ENCODE assay signal across 8 mouse cellular contexts in genomic region chr10:39291134-39291746, GRCm38 (mm10).
DNase-seq lines count a peak whose midpoint lies in the region; ATAC-seq and TF ChIP-seq lines count a peak whose summit lies in the region.

No protein-coding gene starts in this region.

- no peaks in the 10 kb centered on the region for H3K9me3 ChIP-seq in liver, embryonic 11.5 days (ENCODE audit: control insufficient read depth, low read length)
- no peaks in the 10 kb centered on the region for H3K9me3 ChIP-seq in embryonic facial prominence, embryonic 15.5 days (replicated peaks)
- peaks cover 4% of the 10 kb centered on the region; the same call in 1 of the 2 replicates for H3K9me3 ChIP-seq in heart, embryonic 12.5 days (replicated peaks)
- no peaks in the 10 kb centered on the region for H3K9me3 ChIP-seq in stomach, embryonic 15.5 days

- H3K4me1 ChIP-seq in liver, embryonic 11.5 days (replicated peaks; ENCODE audit: control insufficient read depth, insufficient read depth, low read length): no peaks in the 10 kb centered on the region
- H3K4me1 ChIP-seq in embryonic facial prominence, embryonic 15.5 days: peaks cover 27% of the 10 kb centered on the region
- H3K4me1 ChIP-seq in heart, embryonic 12.5 days (replicated peaks): peaks cover 12% of the 10 kb centered on the region
- peaks cover 21% of the 10 kb centered on the region for H3K4me1 ChIP-seq in stomach, embryonic 15.5 days

- WGBS in liver, embryonic 11.5 days: 73% methylated on average over 8 of the region's 8 CpGs
- WGBS in embryonic facial prominence, embryonic 15.5 days: 40% methylated on average over 8 of the region's 8 CpGs
- 37% methylated on average over 8 of the region's 8 CpGs for whole genome bisulfite sequencing in heart, embryonic 12.5 days
- 29% methylated on average over 8 of the region's 8 CpGs for WGBS in stomach, embryonic 15.5 days

- ATAC-seq in liver, embryonic 11.5 days (replicated peaks; ENCODE audit: low FRiP score): no peak
- ATAC-seq in embryonic facial prominence, embryonic 15.5 days (ENCODE audit: insufficient number of reproducible peaks, low FRiP score, low TSS enrichment, low read depth): peak; percentile 81
- ATAC-seq in heart, embryonic 12.5 days (ENCODE audit: insufficient number of reproducible peaks, low FRiP score): peak; percentile 36; the same call in 1 of the 2 replicates
- ATAC-seq in stomach, embryonic 15.5 days (ENCODE audit: insufficient read depth, low FRiP score, low read depth): peak; percentile 35; the same call in 1 of the 2 replicates
- ATAC-seq in megakaryocyte, adult 5-6 weeks (ENCODE audit: poor library complexity, severe bottlenecking): no peak

- H3K27ac ChIP-seq in liver, embryonic 11.5 days (ENCODE audit: low read depth, low read length): no peak overlapping the region
- H3K27ac ChIP-seq in embryonic facial prominence, embryonic 15.5 days (replicated peaks): peak overlapping the region; percentile 79
- H3K27ac ChIP-seq in heart, embryonic 12.5 days (ENCODE audit: poor library complexity, severe bottlenecking): no peak overlapping the region
- H3K27ac ChIP-seq in layer of hippocampus, adult 2 months: no peak overlapping the region
- peak overlapping the region; percentile 78 for H3K27ac ChIP-seq in stomach, embryonic 15.5 days

- no peaks in the 10 kb centered on the region for H3K36me3 ChIP-seq in liver, embryonic 11.5 days (ENCODE audit: control insufficient read depth, insufficient read depth, low read length)
- no peaks in the 10 kb centered on the region for H3K36me3 ChIP-seq in embryonic facial prominence, embryonic 15.5 days
- H3K36me3 ChIP-seq in heart, embryonic 12.5 days: no peaks in the 10 kb centered on the region
- H3K36me3 ChIP-seq in stomach, embryonic 15.5 days: no peaks in the 10 kb centered on the region

- peak; percentile 20 for DNase-seq in liver
- DNase-seq in liver, embryonic 11.5 days (ENCODE audit: low spot score): no peak
- DNase-seq in layer of hippocampus, adult 2 months (ENCODE audit: low spot score in 2 of 2): peak; percentile 34 to 43
- peak; percentile 24 for DNase-seq in lung, postnatal 36 days

- no peaks in the 10 kb centered on the region for H3K27me3 ChIP-seq in liver, embryonic 11.5 days (replicated peaks; ENCODE audit: control insufficient read depth, insufficient read depth, low read length)
- no peaks in the 10 kb centered on the region for H3K27me3 ChIP-seq in embryonic facial prominence, embryonic 15.5 days
- no peaks in the 10 kb centered on the region for H3K27me3 ChIP-seq in heart, embryonic 12.5 days (replicated peaks)
- no peaks in the 10 kb centered on the region for H3K27me3 ChIP-seq in stomach, embryonic 15.5 days (replicated peaks)

- no peak for TF ChIP-seq CTCF in layer of hippocampus, adult 2 months (conservative IDR thresholded peaks at IDR 0.05)

- no peak overlapping the region for H3K9ac ChIP-seq in liver, embryonic 11.5 days (ENCODE audit: low read depth, low read length)
- H3K9ac ChIP-seq in embryonic facial prominence, embryonic 15.5 days: no peak overlapping the region
- H3K9ac ChIP-seq in heart, embryonic 12.5 days: no peak overlapping the region
- H3K9ac ChIP-seq in stomach, embryonic 15.5 days: no peak overlapping the region

- no peak overlapping the region for H3K4me2 ChIP-seq in liver, embryonic 11.5 days
- H3K4me2 ChIP-seq in embryonic facial prominence, embryonic 15.5 days (replicated peaks): no peak overlapping the region
- H3K4me2 ChIP-seq in heart, embryonic 12.5 days: no peak overlapping the region
- no peak overlapping the region for H3K4me2 ChIP-seq in stomach, embryonic 15.5 days

- H3K4me3 ChIP-seq in liver, embryonic 11.5 days (ENCODE audit: low read depth, low read length): no peak overlapping the region
- no peak overlapping the region for H3K4me3 ChIP-seq in embryonic facial prominence, embryonic 15.5 days (replicated peaks)
- no peak overlapping the region for H3K4me3 ChIP-seq in heart, embryonic 12.5 days
- no peak overlapping the region for H3K4me3 ChIP-seq in layer of hippocampus, adult 2 months
- H3K4me3 ChIP-seq in stomach, embryonic 15.5 days (replicated peaks): no peak overlapping the region

Comparison
In these comparisons a context has a peak if more than half of its experiments do, and no peak if none do; other contexts are left out.
1. ATAC-seq: peak in embryonic facial prominence, embryonic 15.5 days (single experiment), heart, embryonic 12.5 days (single experiment) and stomach, embryonic 15.5 days (single experiment); none in liver, embryonic 11.5 days (single experiment) and megakaryocyte, adult 5-6 weeks (single experiment).
2. H3K27ac ChIP-seq: peak in embryonic facial prominence, embryonic 15.5 days (single experiment) and stomach, embryonic 15.5 days (single experiment); none in liver, embryonic 11.5 days (single experiment), heart, embryonic 12.5 days (single experiment) and layer of hippocampus, adult 2 months (single experiment).